In genomic region chr19:51237509-51238180, GRCm38 (mm10) we compare ENCODE assay signal across 22 mouse cellular contexts.
"Had no signal": no experiment of that assay in that cellular context is flagged by ENCODE, and none has a peak within 500 bp of the region (broad histone marks: within the 10 kb centered on the region; RNA-seq: fewer than 3 reads in every experiment).

No protein-coding gene starts in this region.

- DNase-seq: liver, postnatal 0 days; lung, adult 2 months; lung, postnatal 14 days; lung, postnatal 36 days; midbrain, embryonic 14.5 days; right cerebral cortex, adult 18-20 months; right cerebral cortex, postnatal 25 days; right cerebral cortex, postnatal 4 days; spleen, adult 18-20 months; thymus, adult 18-20 months; thymus, postnatal 14 days; thymus, postnatal 36 days had no signal

- H3K27me3 ChIP-seq: lung, embryonic 15.5 days; megakaryocyte, embryonic 14.5 days; midbrain, embryonic 12.5 days; neural tube, embryonic 13.5 days; neural tube, embryonic 15.5 days had no signal

- ATAC-seq: liver, postnatal 0 days; lung, postnatal 0 days; midbrain, embryonic 16.5 days had no signal

- H3K36me3 ChIP-seq: lung, embryonic 15.5 days; midbrain, embryonic 10.5 days; midbrain, embryonic 12.5 days; neural tube, embryonic 13.5 days; neural tube, embryonic 15.5 days had no signal

- H3K4me2 ChIP-seq: lung, embryonic 15.5 days; midbrain, embryonic 12.5 days; neural tube, embryonic 13.5 days; neural tube, embryonic 15.5 days had no signal

- H3K9ac ChIP-seq: liver, postnatal 0 days; lung, embryonic 15.5 days; midbrain, embryonic 12.5 days; neural tube, embryonic 13.5 days; neural tube, embryonic 15.5 days had no signal

- H3K4me3 ChIP-seq: lung, embryonic 15.5 days; megakaryocyte, embryonic 14.5 days; midbrain, embryonic 10.5 days; midbrain, embryonic 12.5 days; myocyte; neural tube, embryonic 13.5 days; neural tube, embryonic 15.5 days had no signal

- H3K9me3 ChIP-seq: lung, embryonic 15.5 days; megakaryocyte, embryonic 14.5 days; midbrain, embryonic 10.5 days; midbrain, embryonic 12.5 days; neural tube, embryonic 13.5 days; neural tube, embryonic 15.5 days had no signal

- H3K27ac ChIP-seq: lung, embryonic 15.5 days; macrophage; midbrain, embryonic 10.5 days; midbrain, embryonic 12.5 days; neural tube, embryonic 13.5 days; neural tube, embryonic 15.5 days had no signal

- H3K4me1 ChIP-seq: lung, embryonic 15.5 days; megakaryocyte, embryonic 14.5 days; neural tube, embryonic 13.5 days; neural tube, embryonic 15.5 days had no signal
